Mouse (Mus musculus) urinary bladder, postnatal 10 days (tissue): Measurements from ENCODE around the gene Filip1.

Experiments
- DNase-seq: peaks from one replicate; pipeline ENCODE4 v3.0.0; 2022; ENCODE audit warnings: low spot score

Gene Filip1

DNA sequence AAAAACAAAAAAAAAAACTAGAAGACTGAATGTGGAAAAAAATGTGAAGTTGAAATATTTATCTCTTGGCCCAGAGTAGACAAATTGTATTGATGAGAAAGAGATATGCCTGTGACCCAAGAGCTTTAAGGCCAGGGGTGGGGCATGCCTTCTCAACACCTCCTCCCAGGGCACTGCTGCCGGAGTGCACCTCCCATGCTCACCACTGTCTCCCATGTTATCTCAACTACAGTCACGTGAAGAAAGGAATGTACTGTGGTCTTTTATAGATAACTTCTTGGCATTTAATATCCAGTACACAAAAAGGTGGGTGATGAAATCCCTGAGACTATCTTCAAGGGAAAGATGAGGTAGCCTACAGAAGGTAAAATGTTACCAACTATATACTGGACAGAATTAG lies 64.7 kb downstream of the Filip1 start:
- no peak for DNase-seq

- no peak for DNase-seq
These were observed 65.2 kb downstream of the Filip1 start for GRCm38 (mm10) chr9:79947414-79947813.

DNA sequence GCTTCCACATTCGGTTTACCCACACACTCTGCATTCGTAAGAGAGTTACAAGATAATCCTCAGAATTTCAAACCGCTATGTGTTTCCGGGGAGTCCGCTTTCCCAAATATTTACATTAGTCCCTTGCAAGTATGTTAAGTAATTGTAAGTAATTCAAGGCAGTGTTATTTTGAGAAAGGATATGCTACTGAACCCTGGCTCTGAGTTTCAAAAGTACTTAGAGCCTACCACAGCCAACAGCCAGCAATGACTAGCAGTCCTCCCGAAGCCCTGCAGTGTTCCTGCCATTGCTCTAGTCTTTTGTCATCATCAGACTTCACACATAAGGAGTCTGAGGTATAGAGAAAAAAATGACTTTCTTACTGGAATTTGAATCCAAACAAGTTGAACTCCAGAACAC lies 67.8 kb downstream of the Filip1 start:
- no peak for DNase-seq

- no peak for DNase-seq
These were observed 68.7 kb downstream of the Filip1 start for GRCm38 (mm10) chr9:79943986-79944385.

GRCm38 (mm10) chr9:79938416-79939206 lies 74.0 kb downstream of the Filip1 start:
- no peak for DNase-seq

DNA sequence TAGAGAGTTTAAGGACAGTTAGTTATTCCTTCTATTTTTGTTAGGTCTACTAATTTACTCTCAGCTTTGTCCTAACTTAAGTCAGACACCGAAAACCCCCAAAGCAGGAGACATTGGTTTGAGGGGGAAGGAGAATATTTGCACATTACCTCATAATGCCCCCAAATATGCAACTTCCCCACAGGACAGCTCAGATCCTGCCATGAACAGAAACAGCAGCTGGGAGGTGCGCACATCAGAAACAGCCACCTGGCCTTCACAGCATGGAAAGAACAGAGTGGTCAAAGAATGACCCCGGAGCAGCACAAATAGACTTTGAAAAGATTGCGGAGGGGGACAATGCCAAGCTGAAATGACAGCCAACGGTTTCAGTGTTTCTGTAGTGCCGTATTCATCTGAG lies 75.1 kb downstream of the Filip1 start:
- DNase-seq: no peak

GRCm38 (mm10) chr9:79932578-79932977 lies 80.1 kb downstream of the Filip1 start:
- DNase-seq: no peak

- no peak for DNase-seq
These were observed 84.6 kb downstream of the Filip1 start for GRCm38 (mm10) chr9:79928092-79928491.

DNA sequence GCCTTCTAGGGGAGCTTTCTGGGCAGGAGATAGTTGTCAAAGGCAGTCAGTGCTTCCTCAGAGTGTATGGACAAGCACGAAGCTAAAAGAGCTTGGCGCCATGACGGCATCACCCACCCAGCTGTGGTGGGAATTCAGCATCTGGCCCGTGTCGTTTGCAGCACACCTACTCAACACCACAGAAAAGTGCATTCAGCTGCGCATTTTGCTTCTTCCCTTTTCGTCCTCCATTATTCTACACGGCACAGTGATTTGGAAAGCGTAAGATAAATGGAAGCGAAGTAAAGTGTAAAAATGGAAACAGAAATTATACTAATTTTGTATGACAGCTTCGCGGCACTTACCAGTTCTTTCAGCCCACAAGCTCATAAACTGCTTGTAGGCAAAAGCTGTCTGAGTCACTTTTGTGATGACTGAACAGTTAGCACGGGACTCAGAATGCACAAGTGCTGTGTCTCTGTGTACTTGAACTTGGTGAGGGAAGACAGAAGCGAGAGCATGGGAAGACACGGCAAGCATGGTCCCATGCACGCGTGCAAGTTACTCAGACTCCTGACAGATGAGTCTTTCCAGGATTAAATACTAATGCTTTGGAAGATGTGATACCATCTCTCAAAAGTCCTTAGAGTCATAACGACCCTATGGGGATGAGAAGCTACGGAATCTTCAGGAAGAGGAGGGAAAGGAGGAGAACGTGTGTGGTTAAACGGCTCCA lies 85.3 kb downstream of the Filip1 start:
- DNase-seq: no peak

DNA sequence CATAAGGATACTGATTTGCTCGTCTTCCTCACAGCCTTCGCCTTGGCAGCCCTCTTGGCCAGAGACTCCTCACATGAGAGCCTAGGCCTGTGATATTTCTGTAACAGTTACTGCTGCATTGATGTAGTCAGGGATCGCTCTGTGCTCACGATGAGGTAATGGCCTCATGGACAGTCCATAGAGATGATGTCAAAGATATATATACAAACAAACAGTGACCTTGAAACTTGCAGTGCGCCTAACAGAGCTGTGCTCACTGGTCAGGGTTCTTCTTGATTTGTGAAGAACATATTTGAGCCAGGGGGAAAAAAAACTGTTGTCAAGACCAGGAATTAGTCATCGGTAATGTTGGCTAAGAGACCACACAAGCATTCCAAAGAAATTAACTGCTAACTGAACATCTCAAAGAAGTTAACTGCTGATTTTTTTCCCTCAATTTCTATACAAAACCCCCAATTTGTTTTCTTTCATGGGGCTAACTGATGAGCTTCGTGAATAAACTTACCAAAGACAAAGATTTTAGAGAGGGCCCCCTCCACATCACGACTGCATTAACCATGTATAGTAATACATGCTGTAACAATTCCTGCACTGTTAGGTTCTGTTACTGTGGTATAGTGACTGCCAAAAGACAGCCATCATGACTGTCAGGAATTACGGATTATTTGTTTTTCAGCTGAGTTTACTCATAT lies 86.0 kb downstream of the Filip1 start:
- DNase-seq: no peak

GRCm38 (mm10) chr9:79925950-79926349 lies 86.7 kb downstream of the Filip1 start:
- no peak for DNase-seq

- DNase-seq: no peak
These were observed 89.4 kb downstream of the Filip1 start for GRCm38 (mm10) chr9:79923262-79923661.

DNA sequence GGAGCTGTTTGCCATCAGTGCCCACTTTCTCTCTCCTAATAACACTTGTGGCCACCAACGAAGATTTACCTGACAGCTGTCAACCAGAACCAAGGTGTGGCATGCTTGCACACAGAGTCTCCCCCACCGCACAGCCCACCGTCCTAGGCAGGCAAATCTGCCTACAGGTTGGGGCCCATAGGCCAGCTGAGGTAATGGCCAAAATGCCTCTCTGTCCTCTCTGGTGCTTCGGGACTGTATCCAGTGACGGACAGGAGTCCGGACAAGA lies 90.2 kb downstream of the Filip1 start:
- DNase-seq: no peak

DNA sequence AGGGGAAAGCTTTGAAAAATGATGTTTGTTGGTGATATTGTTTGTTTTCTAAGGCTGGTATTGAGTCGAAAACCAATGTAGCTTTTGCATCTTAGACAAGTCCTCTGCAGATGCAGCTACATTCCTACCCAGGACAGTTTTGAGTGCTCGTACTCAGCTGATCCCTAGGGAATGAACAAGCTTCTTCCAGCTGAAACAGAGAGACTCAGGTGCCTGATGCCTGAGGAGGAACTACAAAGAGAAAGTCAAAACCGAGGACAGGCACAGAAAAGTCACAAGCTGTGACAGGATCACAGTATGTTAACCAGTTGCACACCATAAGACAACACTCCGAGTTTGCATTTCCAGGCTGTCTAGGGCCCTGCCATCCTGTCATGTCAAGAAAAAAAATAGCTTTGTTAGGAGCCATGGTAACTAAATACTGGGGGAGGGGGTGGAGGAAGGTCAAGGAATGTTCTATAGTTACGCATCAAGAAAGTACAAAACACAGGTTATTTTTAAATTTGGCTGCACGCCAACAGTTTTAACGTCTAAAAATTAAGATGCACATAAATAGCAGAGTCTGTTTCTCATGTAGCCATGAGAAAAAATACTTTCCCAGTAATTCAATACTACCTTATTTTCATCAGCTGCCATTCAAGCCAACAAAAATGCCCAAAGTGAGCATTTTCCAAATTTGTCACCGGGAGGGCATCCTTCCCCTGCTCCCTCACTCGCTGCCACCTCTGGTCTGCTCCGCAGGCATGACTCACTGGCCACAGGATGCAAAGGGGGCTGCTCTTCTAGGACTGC lies 90.8 kb downstream of the Filip1 start:
- DNase-seq: no peak

DNA sequence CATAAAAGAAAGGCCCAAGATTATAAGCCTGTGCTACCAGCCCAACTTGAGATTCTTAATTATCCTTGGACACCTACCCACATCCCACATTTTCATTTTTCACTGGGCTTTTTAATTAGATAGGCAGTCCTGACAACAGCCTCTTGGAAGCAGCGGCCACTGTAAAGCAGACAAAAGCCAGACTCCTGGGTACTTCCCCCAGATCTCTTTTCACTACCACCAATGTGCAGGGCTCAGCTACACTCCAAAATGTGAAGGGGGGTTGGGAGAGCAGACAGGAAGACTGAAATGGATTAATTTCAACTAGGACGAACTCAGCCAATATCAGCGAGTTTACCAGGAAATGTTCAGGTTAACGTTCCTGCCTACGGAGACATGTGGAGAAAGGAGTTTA lies 92.1 kb downstream of the Filip1 start:
- DNase-seq: no peak

- no peak for DNase-seq
These were observed 92.7 kb downstream of the Filip1 start for GRCm38 (mm10) chr9:79919750-79920539.

DNA sequence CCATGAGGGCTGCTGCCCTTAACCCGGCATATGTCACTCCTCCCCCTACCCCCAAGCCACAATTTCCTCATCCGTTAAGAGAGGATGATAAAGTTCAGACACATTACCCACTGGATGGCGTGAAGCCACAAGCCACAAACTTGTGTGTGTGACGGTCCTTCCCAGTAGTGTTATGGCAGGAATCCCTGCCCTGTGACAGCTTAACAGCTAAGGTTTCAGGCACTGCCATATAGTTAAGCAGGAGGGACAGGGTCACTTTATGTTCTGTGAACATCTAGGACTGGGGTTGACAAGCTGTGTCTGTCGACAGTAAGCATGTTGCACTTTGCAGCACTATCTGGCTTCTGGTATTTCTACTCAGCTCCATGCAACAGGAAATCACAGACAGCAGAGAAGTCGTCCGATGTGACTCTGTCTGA lies 93.3 kb downstream of the Filip1 start:
- DNase-seq: no peak

- no peak for DNase-seq
These were observed 94.1 kb downstream of the Filip1 start for GRCm38 (mm10) chr9:79918325-79919117.

DNA sequence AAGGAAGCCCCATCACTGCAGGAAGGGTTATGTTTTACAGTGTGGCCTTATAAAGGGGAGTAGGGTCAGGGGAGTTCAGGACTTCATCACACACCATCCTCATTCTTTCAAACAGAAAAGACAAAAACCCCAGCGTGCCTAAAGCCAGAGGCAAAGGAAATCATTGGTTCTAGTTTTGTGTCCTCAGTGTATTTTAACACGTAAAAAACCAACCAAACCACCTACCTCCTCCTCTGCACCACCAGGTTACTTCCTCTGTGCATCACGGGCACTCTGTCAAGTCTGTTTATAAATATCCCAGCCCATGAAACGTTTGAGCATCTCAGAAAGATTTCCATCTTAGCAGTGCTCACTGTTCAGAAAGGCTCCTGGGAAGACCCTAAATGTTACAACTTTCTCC lies 98.4 kb downstream of the Filip1 start:
- DNase-seq: no peak

DNA sequence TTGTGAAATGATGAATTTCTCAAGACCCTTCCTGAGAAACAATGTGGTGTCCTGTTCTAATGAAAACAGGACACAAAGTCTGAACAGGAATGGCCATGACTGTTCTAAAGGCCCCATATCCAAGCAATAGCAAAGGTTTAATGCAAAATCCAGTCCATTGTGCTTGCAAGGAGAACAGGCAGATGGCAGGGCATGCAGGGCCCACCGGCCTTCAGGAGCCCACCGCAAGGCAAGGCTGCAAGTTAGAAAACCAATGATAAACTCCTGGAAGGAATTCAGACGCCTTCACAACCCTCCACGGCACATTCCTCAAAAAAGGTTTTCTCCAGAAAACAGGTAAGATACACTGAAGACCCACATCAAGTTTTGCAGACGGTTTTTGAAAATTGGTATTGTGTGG lies 99.7 kb downstream of the Filip1 start:
- DNase-seq: no peak

DNA sequence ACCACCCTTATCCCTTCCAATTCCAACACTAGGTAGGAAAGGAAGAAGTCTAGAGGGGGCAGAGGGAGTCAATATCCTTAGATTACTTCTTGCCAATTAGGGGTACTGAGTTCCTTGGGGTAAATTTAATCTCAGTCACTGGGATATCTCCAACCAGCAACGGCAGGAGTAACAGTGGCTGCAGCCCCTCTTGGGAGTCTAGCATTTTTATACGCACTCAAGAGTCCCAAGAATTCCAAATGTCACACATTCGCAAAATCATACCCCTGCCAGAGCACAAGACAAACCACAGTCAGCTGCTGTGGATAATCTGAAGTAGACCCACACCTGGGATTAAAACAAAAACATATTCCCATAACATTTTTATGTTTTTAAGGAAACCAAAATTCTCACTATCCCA lies 102.5 kb downstream of the Filip1 start:
- no peak for DNase-seq
